Mouse (Mus musculus) bone marrow macrophage, adult 2 months (primary cell): ENCODE results near the gene Bmper.

Experiments
- CTCF ChIP-seq: IDR thresholded peaks from 2 replicates; pipeline ENCODE4 v1.5.1; 2012; ENCODE audit warnings: low read depth, mild to moderate bottlenecking, low read length, moderate library complexity
- POLR2A ChIP-seq: IDR thresholded peaks from 2 replicates; pipeline ENCODE4 v1.6.1; 2012; ENCODE audit warnings: mild to moderate bottlenecking, low read depth, low read length, borderline replicate concordance

GRCm38 (mm10) chr9:23206181-23206580 is 16.7 kb upstream of the Bmper start:
- TF ChIP-seq CTCF (no peak), POLR2A (no peak)
